Mouse (Mus musculus) limb, embryonic 11.5 days (tissue): ENCODE measurements around the gene Fanca. TPM values are rescaled to one million over a fixed set of nuclear protein-coding genes. Genes with fewer than 3 reads are reported as not detected.

Experiments
- ATAC-seq: fragments of 200-750 bp; cut with Nextera tagmentation; 2 replicates; pipeline ENCODE4 v1.8.0; 2017; ENCODE audit warnings: low read depth; ENCODE audit not compliant: insufficient number of reproducible peaks, low FRiP score, low TSS enrichment
- DNase-seq: peaks from one replicate; pipeline ENCODE4 v3.0.0-alpha.2; 2015; ENCODE audit warnings: low spot score
- H3K27ac ChIP-seq: fragments of 300-500 bp; sonication (generic); replicated peaks from 2 replicates; pipeline ENCODE4 v1.5.1; 2014; ENCODE audit warnings: low read depth, mild to moderate bottlenecking, low read length
- H3K27me3 ChIP-seq: fragments of 300-500 bp; sonication (generic); 2 replicates; pipeline ENCODE4 v1.6.1; 2014; ENCODE audit warnings: mild to moderate bottlenecking, low read length, mixed read lengths; ENCODE audit not compliant: control insufficient read depth, insufficient read depth
- H3K36me3 ChIP-seq: fragments of 300-500 bp; sonication (generic); 2 replicates; pipeline ENCODE4 v1.6.1; 2014; ENCODE audit warnings: mild to moderate bottlenecking, low read length, moderate library complexity, mixed read lengths; ENCODE audit not compliant: control insufficient read depth, insufficient read depth
- H3K4me1 ChIP-seq: fragments of 300-500 bp; sonication (generic); 2 replicates; pipeline ENCODE4 v1.6.1; 2014; ENCODE audit warnings: low read length, mixed read lengths; ENCODE audit not compliant: control insufficient read depth, insufficient read depth
- H3K4me2 ChIP-seq: fragments of 300-500 bp; sonication (generic); 2 replicates; pipeline ENCODE4 v1.6.1; 2014; ENCODE audit warnings: low read depth, mild to moderate bottlenecking, moderate library complexity; ENCODE audit not compliant: severe bottlenecking
- H3K4me3 ChIP-seq: fragments of 300-500 bp; sonication (generic); 2 replicates; pipeline ENCODE4 v1.5.1; 2014; ENCODE audit warnings: low read depth, low read length
- H3K9ac ChIP-seq: fragments of 300-500 bp; sonication (generic); 2 replicates; pipeline ENCODE4 v1.6.1; 2014; ENCODE audit warnings: mild to moderate bottlenecking, low read length
- H3K9me3 ChIP-seq: fragments of 300-500 bp; sonication (generic); 2 replicates; pipeline ENCODE4 v1.6.1; 2016; ENCODE audit warnings: low read length; ENCODE audit not compliant: control insufficient read depth
- WGBS: fragments of 180-500 bp; shearing (Covaris S2); extraction: QIAGEN DNeasy Blood & Tissue Kit; methylation state at CpG from one replicate; pipeline ENCODE4 v1.1.7; 2014; 5-methylcytosine and 5-hydroxymethylcytosine counted together
- polyA plus RNA-seq: library from polyadenylated mRNA; unstranded; fragments of >200 nt; fragmentation: Nextera tagmentation; extraction: Ambion mirVana; gene quantifications from 2 replicates; pipeline ENCODE4 v1.2.1, GENCODE M21; 2014

The Fanca gene
- 38.9 and 39.2 TPM in 2 replicates for polyA plus RNA-seq

DNA sequence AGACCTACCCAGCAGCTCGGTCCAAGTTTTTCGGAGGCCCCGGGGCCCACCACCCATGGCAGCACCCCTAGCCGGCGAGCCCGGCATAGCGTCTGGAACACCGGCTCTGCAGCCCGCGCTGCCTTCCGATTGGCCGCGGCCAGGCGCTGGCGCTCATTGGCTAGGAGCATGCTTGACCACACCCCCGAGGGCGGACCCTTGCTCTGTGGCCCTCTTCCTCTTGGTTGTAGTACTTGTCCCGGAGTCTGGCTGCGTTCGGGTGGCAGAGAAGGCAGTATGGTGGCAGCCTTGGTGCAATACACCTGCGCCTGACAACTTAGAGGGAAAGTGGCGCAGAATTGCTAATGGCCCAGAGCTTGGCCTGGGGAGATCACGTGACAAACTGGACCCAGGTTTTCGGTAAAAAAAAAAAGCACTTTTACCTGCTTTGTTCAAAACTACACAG is at the start of gene Fanca:
Fanca (minus strand) TSS at position 110 of the 445 bp plus-strand sequence.
- Histone ChIP-seq H3K9ac (peak within 1 kb of the TSS; percentile 75), H3K27me3 (no peaks in the 10 kb centered on the region), H3K27ac (no peak within 1 kb of the TSS), H3K36me3 (no peaks in the 10 kb centered on the region), H3K4me2 (peak within 1 kb of the TSS; percentile 58), H3K4me1 (0 out of 2 replicates have a peak, but pooled peaks cover 6% of the 10 kb centered on the region), H3K4me3 (peak within 1 kb of the TSS; percentile 63), H3K9me3 (no peaks in the 10 kb centered on the region)
- under 1% methylated on average over 24 of the region's 24 CpGs for WGBS
- DNase-seq (peak; percentile 97), ATAC-seq (peak; percentile 96)

- 60% methylated on average over 12 of the region's 12 CpGs for WGBS
- peak; percentile 90 for DNase-seq
- 0 out of 2 replicates have a peak, but pooled peaks have one; percentile 21 for ATAC-seq
- H3K9ac ChIP-seq: no peak overlapping the region
- no peak overlapping the region for H3K4me2 ChIP-seq
- H3K36me3 ChIP-seq: no peaks in the 10 kb centered on the region
- H3K4me1 ChIP-seq: no peaks in the 10 kb centered on the region
- H3K27me3 ChIP-seq: no peaks in the 10 kb centered on the region
- no peaks in the 10 kb centered on the region for H3K9me3 ChIP-seq
- no peak overlapping the region for H3K4me3 ChIP-seq
- H3K27ac ChIP-seq: no peak overlapping the region
Observed at GRCm38 (mm10) chr8:123361082-123361739, 42.8 kb upstream of the Fanca start.

GRCm38 (mm10) chr8:123353216-123353615 is 34.8 kb upstream of the Fanca start:
- Histone ChIP-seq H3K9ac (no peak overlapping the region), H3K27me3 (no peaks in the 10 kb centered on the region), H3K4me3 (no peak overlapping the region), H3K4me1 (no peaks in the 10 kb centered on the region; the same call in 1 of the 2 replicates), H3K27ac (no peak overlapping the region), H3K4me2 (no peak overlapping the region), H3K36me3 (no peaks in the 10 kb centered on the region), H3K9me3 (no peaks in the 10 kb centered on the region)
- no peak for ATAC-seq
- WGBS: 35% methylated on average over 11 of the region's 11 CpGs
- DNase-seq: no peak

GRCm38 (mm10) chr8:123352786-123353185 is 34.4 kb upstream of the Fanca start:
- no peaks in the 10 kb centered on the region; the same call in 1 of the 2 replicates for H3K4me1 ChIP-seq
- H3K4me3 ChIP-seq: no peak overlapping the region
- no peaks in the 10 kb centered on the region for H3K27me3 ChIP-seq
- no peaks in the 10 kb centered on the region for H3K36me3 ChIP-seq
- no peak for ATAC-seq
- no peak overlapping the region for H3K4me2 ChIP-seq
- peak; percentile 42 for DNase-seq
- no peaks in the 10 kb centered on the region for H3K9me3 ChIP-seq
- 66% methylated on average over 13 of the region's 13 CpGs for WGBS
- no peak overlapping the region for H3K9ac ChIP-seq
- no peak overlapping the region for H3K27ac ChIP-seq

DNA sequence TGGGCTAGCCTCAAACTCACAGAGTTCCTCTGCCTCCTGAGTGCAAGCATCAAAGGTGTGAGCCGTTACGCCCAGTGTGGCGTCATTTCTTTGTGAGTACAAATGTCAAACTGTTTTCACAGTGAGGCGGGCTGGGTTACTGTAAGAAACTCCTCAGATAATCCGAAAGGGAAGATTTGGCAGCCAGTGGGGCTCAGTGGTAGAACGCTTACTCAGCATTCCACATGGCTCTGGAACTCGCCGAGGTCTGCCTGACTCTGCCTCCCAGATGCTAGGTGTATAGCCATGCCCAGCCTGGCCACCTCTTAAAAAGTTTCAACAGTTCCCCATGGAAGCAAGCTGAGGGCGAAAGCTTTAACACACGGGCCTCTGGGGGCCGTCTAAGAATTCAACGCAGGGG is 33.7 kb upstream of the Fanca start:
- no peak overlapping the region for H3K4me2 ChIP-seq
- no peak overlapping the region for H3K27ac ChIP-seq
- no peaks in the 10 kb centered on the region for H3K27me3 ChIP-seq
- DNase-seq (no peak), ATAC-seq (no peak)
- 86% methylated on average over 12 of the region's 12 CpGs for WGBS
- no peaks in the 10 kb centered on the region; the same call in 1 of the 2 replicates for H3K4me1 ChIP-seq
- H3K36me3 ChIP-seq: no peaks in the 10 kb centered on the region
- no peak overlapping the region for H3K4me3 ChIP-seq
- H3K9ac ChIP-seq: no peak overlapping the region
- no peaks in the 10 kb centered on the region for H3K9me3 ChIP-seq

GRCm38 (mm10) chr8:123349073-123349472 is 30.7 kb upstream of the Fanca start:
- WGBS: 86% methylated on average over 4 of the region's 4 CpGs
- no peaks in the 10 kb centered on the region for H3K36me3 ChIP-seq
- no peaks in the 10 kb centered on the region for H3K27me3 ChIP-seq

GRCm38 (mm10) chr8:123348237-123348843 is 30.0 kb upstream of the Fanca start:
- Histone ChIP-seq H3K4me2 (no peak overlapping the region), H3K4me1 (no peaks in the 10 kb centered on the region; the same call in 1 of the 2 replicates), H3K27ac (no peak overlapping the region), H3K9ac (no peak overlapping the region), H3K4me3 (no peak overlapping the region), H3K36me3 (no peaks in the 10 kb centered on the region), H3K9me3 (no peaks in the 10 kb centered on the region), H3K27me3 (no peaks in the 10 kb centered on the region)
- no peak for ATAC-seq
- WGBS: 41% methylated on average over 9 of the region's 9 CpGs
- peak; percentile 30 for DNase-seq

More at GRCm38 (mm10) chr8:123349073-123349472, 30.7 kb upstream of the Fanca start:
- H3K9ac ChIP-seq: no peak overlapping the region
- no peak for DNase-seq
- ATAC-seq: no peak
- H3K27ac ChIP-seq: no peak overlapping the region
- no peak overlapping the region for H3K4me3 ChIP-seq
- H3K4me2 ChIP-seq: no peak overlapping the region
- no peaks in the 10 kb centered on the region; the same call in 1 of the 2 replicates for H3K4me1 ChIP-seq
- no peaks in the 10 kb centered on the region for H3K9me3 ChIP-seq

DNA sequence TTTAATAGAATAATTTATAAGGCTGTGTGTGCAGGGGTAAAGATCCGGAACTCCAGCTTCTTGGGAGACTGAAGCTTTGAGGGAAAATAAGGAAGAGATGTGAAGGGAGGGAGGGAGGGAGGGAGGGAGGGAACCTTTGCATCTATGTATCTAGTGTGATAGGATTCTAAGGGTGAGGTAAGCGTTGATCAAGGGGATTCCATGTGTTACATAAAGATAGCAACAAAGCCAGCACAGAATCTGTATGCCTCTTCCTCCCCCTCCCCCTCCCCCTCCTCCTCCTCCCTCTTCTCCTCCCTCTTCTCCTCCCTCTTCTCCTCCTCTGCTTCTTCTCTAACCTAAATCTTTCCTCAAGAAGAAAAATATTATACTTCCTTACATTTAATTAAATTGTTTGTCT is 28.9 kb upstream of the Fanca start:
- H3K4me1 ChIP-seq: no peaks in the 10 kb centered on the region; the same call in 1 of the 2 replicates
- no peak overlapping the region for H3K27ac ChIP-seq
- ATAC-seq (no peak), DNase-seq (no peak)
- WGBS: 83% methylated on average over 2 of the region's 2 CpGs
- no peaks in the 10 kb centered on the region for H3K9me3 ChIP-seq
- H3K4me3 ChIP-seq: no peak overlapping the region
- H3K9ac ChIP-seq: no peak overlapping the region
- no peak overlapping the region for H3K4me2 ChIP-seq
- no peaks in the 10 kb centered on the region for H3K27me3 ChIP-seq
- H3K36me3 ChIP-seq: no peaks in the 10 kb centered on the region
